Mouse (Mus musculus): ENCODE data around the gene Fbxo31. TPM values are rescaled to one million over a fixed set of nuclear protein-coding genes. Genes with fewer than 3 reads are reported as not detected.

The Fbxo31 gene
- polyA plus RNA-seq, 1 experiment from 2014 or later = 16.3 TPM

DNA sequence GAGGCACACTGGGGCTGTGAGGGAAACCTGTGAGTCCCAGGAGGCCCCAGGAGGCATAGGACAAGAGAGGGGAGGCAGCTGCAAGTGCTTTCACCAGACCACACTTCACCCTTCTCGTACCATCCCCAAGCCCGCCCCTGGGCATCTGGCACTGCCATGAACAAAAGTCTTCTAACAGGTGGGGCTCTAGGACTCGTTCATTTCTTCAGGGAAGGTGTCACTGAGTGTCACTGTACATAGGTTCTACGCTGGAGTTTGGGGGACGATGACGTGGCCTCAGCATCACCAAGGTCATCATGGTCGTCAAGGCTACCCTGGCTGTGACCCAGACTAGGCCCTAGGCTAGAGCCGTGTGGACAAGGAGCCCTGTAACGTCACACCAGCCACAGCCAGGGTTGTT lies 50.9 kb downstream of the Fbxo31 start:
- DNase-seq (ENCODE audit: low spot score, missing footprints) = peak; percentile 68
- no peak for ATAC-seq (ENCODE audit: low FRiP score)
- Histone ChIP-seq H3K9ac (ENCODE audit: low read length) (no peak overlapping the region), H3K4me1 (ENCODE audit: control insufficient read depth, insufficient read depth, low read length) (no peaks in the 10 kb centered on the region), H3K27ac (ENCODE audit: low read depth, low read length) (no peak overlapping the region), H3K27me3 (ENCODE audit: control insufficient read depth, insufficient read depth, low read length) (no peaks in the 10 kb centered on the region), H3K4me2 (no peak overlapping the region), H3K9me3 (ENCODE audit: control insufficient read depth, low read length) (no peaks in the 10 kb centered on the region), H3K36me3 (ENCODE audit: control insufficient read depth, insufficient read depth, low read length) (no peaks in the 10 kb centered on the region), H3K4me3 (ENCODE audit: low read depth, low read length) (no peak overlapping the region)
- 90% methylated on average over 9 of the region's 9 CpGs for WGBS

GRCm38 (mm10) chr8:121526811-121527550 lies 51.6 kb downstream of the Fbxo31 start:
- no peak overlapping the region for H3K27ac ChIP-seq (ENCODE audit: low read depth, low read length)
- H3K4me1 ChIP-seq (ENCODE audit: control insufficient read depth, insufficient read depth, low read length) = no peaks in the 10 kb centered on the region
- H3K4me2 ChIP-seq = no peak overlapping the region
- no peaks in the 10 kb centered on the region for H3K36me3 ChIP-seq (ENCODE audit: control insufficient read depth, insufficient read depth, low read length)
- no peaks in the 10 kb centered on the region for H3K27me3 ChIP-seq (ENCODE audit: control insufficient read depth, insufficient read depth, low read length)
- H3K9ac ChIP-seq (ENCODE audit: low read length) = no peak overlapping the region
- 70% methylated on average over 6 of the region's 6 CpGs for WGBS
- ATAC-seq (ENCODE audit: low FRiP score) (no peak), DNase-seq (ENCODE audit: low spot score, missing footprints) (no peak)
- no peaks in the 10 kb centered on the region for H3K9me3 ChIP-seq (ENCODE audit: control insufficient read depth, low read length)
- no peak overlapping the region for H3K4me3 ChIP-seq (ENCODE audit: low read depth, low read length)

GRCm38 (mm10) chr8:121525111-121525818 lies 53.3 kb downstream of the Fbxo31 start:
- WGBS = 86% methylated on average over 18 of the region's 18 CpGs
- Histone ChIP-seq H3K9me3 (ENCODE audit: control insufficient read depth, low read length) (no peaks in the 10 kb centered on the region), H3K27me3 (ENCODE audit: control insufficient read depth, insufficient read depth, low read length) (no peaks in the 10 kb centered on the region), H3K4me1 (ENCODE audit: control insufficient read depth, insufficient read depth, low read length) (no peaks in the 10 kb centered on the region), H3K4me3 (ENCODE audit: low read depth, low read length) (no peak overlapping the region), H3K4me2 (no peak overlapping the region), H3K9ac (ENCODE audit: low read length) (no peak overlapping the region), H3K27ac (ENCODE audit: low read depth, low read length) (no peak overlapping the region), H3K36me3 (ENCODE audit: control insufficient read depth, insufficient read depth, low read length) (no peaks in the 10 kb centered on the region)
- peak; percentile 60 for DNase-seq (ENCODE audit: low spot score, missing footprints)
- ATAC-seq (ENCODE audit: low FRiP score) = no peak

DNA sequence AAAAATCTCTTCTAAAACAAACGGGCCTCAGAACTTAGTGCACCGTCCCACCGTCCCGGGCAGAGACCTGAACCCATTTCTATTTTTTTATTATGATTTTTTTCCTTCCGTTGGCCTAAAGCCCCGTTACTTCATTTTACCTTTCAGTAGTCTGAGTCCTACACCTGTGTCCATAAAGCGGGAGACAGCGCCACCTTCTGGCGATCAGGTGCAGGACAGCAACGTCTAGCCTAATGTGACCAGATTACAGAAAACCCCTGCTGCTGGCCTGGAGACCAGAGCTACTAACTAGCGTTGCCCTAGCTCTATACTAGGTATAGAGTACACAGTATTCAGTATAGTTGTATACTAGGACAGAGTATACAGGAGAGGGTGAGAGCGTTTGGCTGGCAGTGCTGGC lies 65.2 kb downstream of the Fbxo31 start:
- Histone ChIP-seq H3K4me2 (no peak overlapping the region), H3K27me3 (ENCODE audit: control insufficient read depth, insufficient read depth, low read length) (no peaks in the 10 kb centered on the region; the same call in 1 of the 2 replicates), H3K4me1 (ENCODE audit: control insufficient read depth, insufficient read depth, low read length) (no peaks in the 10 kb centered on the region), H3K36me3 (ENCODE audit: control insufficient read depth, insufficient read depth, low read length) (no peaks in the 10 kb centered on the region), H3K9me3 (ENCODE audit: control insufficient read depth, low read length) (no peaks in the 10 kb centered on the region), H3K4me3 (ENCODE audit: low read depth, low read length) (no peak overlapping the region), H3K9ac (ENCODE audit: low read length) (no peak overlapping the region), H3K27ac (ENCODE audit: low read depth, low read length) (no peak overlapping the region)
- WGBS = 7% methylated on average over 12 of the region's 12 CpGs
- DNase-seq (ENCODE audit: low spot score, missing footprints) (peak; percentile 98), ATAC-seq (ENCODE audit: low FRiP score) (0 out of 2 replicates have a peak, but pooled peaks have one; percentile 48)

DNA sequence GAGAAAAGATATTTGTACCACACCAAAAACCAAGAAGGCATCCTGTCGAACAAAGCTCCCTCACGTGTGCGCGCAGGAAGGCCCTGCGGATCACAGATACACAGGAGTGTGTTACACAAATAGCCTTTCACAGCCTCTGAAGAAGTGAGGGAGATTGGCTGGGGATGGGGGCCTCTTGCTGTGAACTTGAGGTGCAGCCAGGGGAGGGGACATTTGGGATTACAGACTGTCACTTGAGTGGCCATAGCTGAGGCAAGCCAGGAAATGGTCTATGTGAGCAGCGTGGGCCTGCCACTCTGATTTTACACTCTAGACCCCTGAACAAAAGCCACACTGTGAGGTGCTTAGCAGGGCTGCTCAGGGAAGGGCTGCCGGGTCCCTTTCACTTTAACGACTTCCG lies 66.9 kb downstream of the Fbxo31 start:
- Histone ChIP-seq H3K36me3 (ENCODE audit: control insufficient read depth, insufficient read depth, low read length) (no peaks in the 10 kb centered on the region), H3K4me2 (no peak overlapping the region), H3K4me1 (ENCODE audit: control insufficient read depth, insufficient read depth, low read length) (no peaks in the 10 kb centered on the region), H3K4me3 (ENCODE audit: low read depth, low read length) (no peak overlapping the region), H3K9ac (ENCODE audit: low read length) (no peak overlapping the region), H3K27me3 (ENCODE audit: control insufficient read depth, insufficient read depth, low read length) (no peaks in the 10 kb centered on the region; the same call in 1 of the 2 replicates), H3K27ac (ENCODE audit: low read depth, low read length) (no peak overlapping the region), H3K9me3 (ENCODE audit: control insufficient read depth, low read length) (no peaks in the 10 kb centered on the region)
- DNase-seq (ENCODE audit: low spot score, missing footprints) (no peak), ATAC-seq (ENCODE audit: low FRiP score) (no peak)
- 59% methylated on average over 9 of the region's 9 CpGs for WGBS

Other genes with a start within 250 kb of the Fbxo31 start
- gene 1700018B08Rik, start 34.5 kb downstream of the Fbxo31 start, polyA plus RNA-seq (2014; fragmentation: Nextera tagmentation; extraction: Ambion mirVana) = not detected in 2 replicates
- gene Map1lc3b, start 11.6 kb upstream of the Fbxo31 start, polyA plus RNA-seq (2014; fragmentation: Nextera tagmentation; extraction: Ambion mirVana) = 282 and 283 TPM in 2 replicates
- gene Zcchc14, start 74.1 kb upstream of the Fbxo31 start, polyA plus RNA-seq (2014; fragmentation: Nextera tagmentation; extraction: Ambion mirVana) = 20.7 and 22.7 TPM in 2 replicates
- 10.2 and 10.4 TPM in 2 replicates for gene Jph3, start 150.8 kb upstream of the Fbxo31 start, polyA plus RNA-seq (2014; fragmentation: Nextera tagmentation; extraction: Ambion mirVana)

Data from midbrain, embryonic 11.5 days (tissue).